Mouse (Mus musculus) left cerebral cortex, adult 2 months (tissue): ENCODE measurements around the gene Ppp1r15a. TPM values are rescaled to one million over a fixed set of nuclear protein-coding genes. Genes with fewer than 3 reads are reported as not detected.

Experiments used
- DNase-seq, 2 experiments: peaks; one replicate each; pipeline ENCODE4 v3.0.0; 2021 to 2022; ENCODE audit warnings: low spot score in 2 of 2, mixed read lengths in 1 of 2; ENCODE audit errors: extremely low spot score in 1 of 2
- H3K27ac ChIP-seq: fragments of 200-600 bp; 2 replicates; pipeline ENCODE4 v1.8.1; 2022
- H3K4me3 ChIP-seq: fragments of 200-600 bp; 2 replicates; pipeline ENCODE4 v1.8.1; 2022
- CTCF ChIP-seq: fragments of 200-600 bp; IDR thresholded peaks from 2 replicates; pipeline ENCODE4 v1.8.1; 2022; ENCODE audit warnings: antibody characterized with exemption, mild to moderate bottlenecking, moderate library complexity
- intact Hi-C: fragments of 180-260 bp; cut with DNase I; formaldehyde crosslinking; loops from one replicate; pipeline ENCODE4 v1.15.1; 2025
- total RNA-seq, 2 experiments: library from RNA; stranded (reverse); gene quantifications; 2 replicates each; pipeline ENCODE4 v1.2.3; 2021

Ppp1r15a gene
- total RNA-seq, 2 experiments from 2014 or later: 25.2 to 29.3 TPM

DNA sequence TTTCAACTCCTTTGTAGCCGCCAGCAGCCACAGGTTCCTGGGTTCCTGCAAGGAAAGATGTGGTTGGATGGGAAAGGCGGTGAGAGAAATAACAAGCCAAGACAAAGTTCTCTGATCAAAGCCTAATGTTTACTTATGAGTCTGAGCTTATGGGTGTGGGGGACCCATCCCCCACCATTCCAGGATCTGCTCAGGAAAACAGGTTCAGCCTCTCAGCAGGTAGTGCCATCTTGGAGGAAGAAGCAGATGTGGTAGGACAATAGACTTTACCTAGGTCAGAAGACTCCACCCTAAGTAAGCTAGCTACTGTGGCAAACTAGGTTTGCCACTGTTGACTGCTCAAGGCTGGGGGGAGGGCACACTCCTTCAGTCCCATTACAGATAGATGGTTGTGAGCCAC, 38.7 kb upstream of the Ppp1r15a start:
- intact Hi-C loops: no loop called here
- Histone ChIP-seq H3K27ac (no peak overlapping the region), H3K4me3 (no peak overlapping the region)
- DNase-seq: no peak
- no peak for TF ChIP-seq CTCF

DNA sequence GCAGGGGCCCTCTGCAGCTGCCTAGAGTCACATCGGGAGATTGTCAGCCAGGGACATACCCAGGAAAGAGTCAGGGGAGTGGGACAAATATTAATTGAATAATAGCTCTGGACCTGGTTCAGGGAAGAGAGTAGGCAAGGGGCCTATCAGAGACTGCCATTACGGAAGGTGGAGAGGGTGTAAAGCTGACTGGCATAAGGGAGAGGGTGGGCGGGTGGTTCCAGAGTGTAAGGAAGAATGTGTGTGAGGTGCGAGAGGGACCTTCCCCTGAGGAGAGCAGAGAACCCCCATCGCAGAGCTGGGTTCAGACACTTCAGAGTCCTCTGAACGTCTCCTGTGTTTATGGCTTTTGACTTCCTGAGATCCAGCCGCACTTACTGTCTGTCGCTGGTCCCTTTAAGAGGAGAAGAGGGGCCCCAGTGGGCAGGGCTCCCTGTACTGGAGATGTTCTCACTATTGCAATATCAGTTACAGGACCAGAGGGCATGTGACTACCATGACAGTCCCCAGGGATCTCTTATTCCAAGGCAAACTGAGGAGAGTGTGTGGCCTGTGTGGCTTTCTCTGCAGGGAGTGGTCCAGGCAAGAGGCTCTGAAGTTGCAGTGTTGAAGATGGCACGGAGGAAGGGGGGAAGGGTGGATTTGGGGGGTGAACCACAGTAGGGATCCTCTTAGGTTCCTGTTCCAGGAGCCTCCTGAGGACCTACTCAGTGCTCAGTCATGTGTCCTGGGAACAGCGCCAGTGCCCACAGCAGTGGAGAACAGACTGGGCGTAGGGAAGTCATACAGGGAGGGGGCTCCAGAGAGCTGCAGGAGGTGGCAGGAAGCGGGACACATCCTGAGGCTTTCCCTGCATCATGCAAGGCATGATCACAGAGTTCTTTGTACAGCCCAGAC, 35.8 kb upstream of the Ppp1r15a start:
- intact Hi-C loops: loop anchor here (2.0 kb wide), 2 partner anchors 31 to 85 kb away; no protein-coding TSS in a partner anchor
- TF ChIP-seq CTCF: no peak
- H3K27ac ChIP-seq: no peak overlapping the region
- H3K4me3 ChIP-seq: no peak overlapping the region
- DNase-seq: no peak

DNA sequence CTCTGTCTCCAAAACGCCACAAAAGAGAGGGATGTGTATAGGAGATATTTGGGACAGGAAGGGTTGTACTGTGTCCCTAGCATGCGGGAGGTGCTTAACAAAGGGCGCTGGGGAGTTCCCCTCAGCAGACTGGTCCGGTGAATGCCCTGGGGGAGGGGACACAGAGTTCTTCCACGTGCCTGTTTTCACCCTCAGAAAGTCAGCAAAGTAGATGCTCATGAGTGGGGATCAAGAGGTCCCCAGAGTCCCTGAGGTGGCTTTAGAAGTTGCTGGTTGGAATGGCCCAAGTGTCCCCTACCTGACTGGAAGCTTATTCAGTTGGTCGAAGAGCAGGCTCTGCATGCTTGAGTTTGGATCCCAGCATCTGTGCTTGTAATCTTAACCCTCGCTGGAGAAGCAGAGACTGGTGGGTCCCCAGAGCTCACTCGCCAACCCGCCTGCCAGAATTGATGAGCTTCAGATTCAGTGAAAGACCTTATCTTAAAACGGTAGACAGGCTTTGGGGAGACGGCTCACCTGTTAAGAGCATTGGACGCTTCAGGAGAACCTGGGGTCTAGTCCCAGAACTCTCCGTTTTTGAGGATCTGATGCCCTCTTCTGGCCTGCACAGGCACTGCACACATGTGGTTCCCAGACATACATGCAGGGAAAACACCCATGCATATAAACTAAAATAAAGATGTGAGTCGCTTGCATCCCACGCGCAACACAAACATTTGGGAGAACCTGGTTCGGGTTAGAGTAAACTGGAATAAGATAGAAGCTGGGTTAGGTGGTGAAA, 35.0 kb upstream of the Ppp1r15a start:
- peak; percentile 93 for TF ChIP-seq CTCF
- intact Hi-C loops: loop anchor here (2.0 kb wide), 2 partner anchors 32 to 84 kb away; no protein-coding TSS in a partner anchor
- no peak overlapping the region for H3K4me3 ChIP-seq
- DNase-seq: peak; percentile 77 to 88
- no peak overlapping the region for H3K27ac ChIP-seq

DNA sequence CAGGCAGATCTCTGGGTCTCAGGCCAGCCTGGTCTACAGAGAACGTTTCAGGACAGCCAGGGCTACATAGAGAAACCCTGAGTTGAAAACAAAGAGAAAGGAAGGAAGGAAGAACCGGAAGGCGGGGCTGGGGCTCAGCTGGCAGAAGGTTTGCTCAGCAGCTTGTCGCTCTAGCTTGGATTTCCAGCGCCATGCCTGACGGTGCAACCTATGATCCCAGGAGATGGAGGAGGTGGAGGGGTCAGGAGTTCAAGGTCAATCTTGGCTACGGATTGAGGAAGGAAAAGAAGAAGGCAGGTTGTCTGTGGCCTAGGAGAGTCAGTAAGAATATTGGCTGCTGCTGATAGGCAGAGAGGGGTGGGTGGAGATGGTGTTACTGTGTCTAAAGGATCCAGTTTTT, 34.2 kb upstream of the Ppp1r15a start:
- TF ChIP-seq CTCF: no peak
- intact Hi-C loops: loop anchor here (2.0 kb wide), 2 partner anchors 33 to 83 kb away; no protein-coding TSS in a partner anchor

DNA sequence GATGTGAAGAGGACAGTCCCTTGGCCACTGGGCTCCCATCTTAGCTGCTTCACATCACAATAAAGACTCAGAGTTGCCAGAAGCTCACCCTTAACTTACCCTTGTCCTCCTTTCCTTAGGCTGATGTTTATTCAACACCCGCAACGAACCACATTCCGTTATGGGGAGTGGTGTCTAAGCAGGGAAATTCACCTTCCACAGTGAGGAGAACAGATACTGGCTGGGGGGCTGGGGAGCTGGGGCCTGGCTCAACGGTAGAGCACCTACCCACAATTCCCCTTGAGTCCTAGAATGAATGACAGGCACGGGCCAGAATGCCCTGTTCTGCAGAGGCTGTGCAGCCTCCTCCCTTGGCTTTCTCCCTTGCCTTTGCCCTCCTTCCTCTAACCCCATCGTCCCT, 32.8 kb upstream of the Ppp1r15a start:
- Histone ChIP-seq H3K4me3 (no peak overlapping the region), H3K27ac (no peak overlapping the region)
- no peak for DNase-seq
- TF ChIP-seq CTCF: no peak
- intact Hi-C loops: no loop called here

More for the DNA sequence above, 34.2 kb upstream of the Ppp1r15a start:
- DNase-seq: no peak
- no peak overlapping the region for H3K4me3 ChIP-seq
- H3K27ac ChIP-seq: no peak overlapping the region

DNA sequence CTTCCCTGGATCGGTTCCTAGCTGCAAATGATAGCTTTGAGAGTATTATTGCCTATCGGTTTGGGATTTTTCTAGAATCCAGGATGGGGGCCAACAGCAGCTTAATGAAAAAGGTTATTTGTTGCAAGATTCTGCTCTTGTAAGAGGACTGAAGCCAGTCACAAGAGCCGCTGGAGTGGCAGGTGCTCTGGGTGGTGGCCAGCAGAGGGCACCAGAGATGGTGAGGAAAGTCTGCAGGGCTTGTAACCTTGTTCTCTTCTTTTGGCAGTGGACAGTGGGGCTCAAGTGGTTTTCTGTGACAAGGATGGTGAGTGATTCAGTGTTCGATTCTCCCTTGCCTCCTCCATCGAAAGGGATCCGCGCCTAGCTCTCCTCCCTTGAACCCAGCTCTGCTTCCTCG, 29.7 kb upstream of the Ppp1r15a start:
- intact Hi-C loops: no loop called here
- Histone ChIP-seq H3K4me3 (no peak overlapping the region), H3K27ac (no peak overlapping the region)
- peak; percentile 69 to 79 for DNase-seq
- TF ChIP-seq CTCF: peak; percentile 92

DNA sequence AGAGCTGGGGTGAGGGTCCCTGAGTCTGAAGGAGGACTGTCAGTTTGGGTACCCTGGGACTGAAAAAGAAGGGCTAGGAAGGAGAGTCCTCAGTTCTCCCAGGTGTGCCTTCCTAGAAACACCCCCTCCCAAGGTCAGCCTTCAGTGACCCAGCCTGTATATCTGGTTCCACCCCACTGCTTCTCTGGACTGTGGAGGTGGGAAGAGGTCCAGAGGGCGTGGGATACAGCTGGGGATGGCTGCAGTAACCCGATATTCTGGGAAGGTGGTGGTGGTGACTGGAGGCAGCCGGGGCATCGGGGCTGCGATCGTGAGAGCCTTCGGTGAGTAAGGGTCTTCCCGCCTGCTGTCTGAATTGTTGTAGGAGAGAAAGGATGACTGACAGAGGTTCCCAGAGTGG, 28.7 kb upstream of the Ppp1r15a start, which contains the start of gene Hsd17b14:
TSS of gene Hsd17b14 (plus strand) at position 150 of the 400 bp plus-strand sequence.
- no peak for TF ChIP-seq CTCF
- no peak for DNase-seq
- Histone ChIP-seq H3K27ac (no peak within 1 kb of the TSS), H3K4me3 (no peak within 1 kb of the TSS)
- intact Hi-C loops: no loop called here

DNA sequence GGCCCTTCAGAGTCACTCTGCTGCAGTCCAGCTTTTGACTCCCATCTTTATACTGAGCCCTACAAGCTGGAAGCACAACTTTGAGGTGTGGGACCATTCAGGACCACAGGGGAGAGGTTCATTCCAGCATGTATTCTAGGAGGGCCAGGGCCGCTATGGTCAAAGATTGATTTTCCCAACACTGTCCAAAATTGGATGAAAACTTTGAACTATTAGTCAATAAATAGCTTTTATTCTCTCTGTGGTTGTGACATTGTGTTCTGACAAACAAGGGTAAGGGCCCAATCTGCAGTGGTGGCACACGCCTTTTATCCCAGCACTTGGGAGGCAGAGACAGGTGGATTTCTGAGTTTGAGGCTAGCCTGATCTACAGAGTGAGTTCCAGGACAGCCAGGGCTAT, 27.9 kb upstream of the Ppp1r15a start:
- intact Hi-C loops: no loop called here
- DNase-seq: no peak
- TF ChIP-seq CTCF: no peak
- Histone ChIP-seq H3K4me3 (no peak overlapping the region), H3K27ac (no peak overlapping the region)

DNA sequence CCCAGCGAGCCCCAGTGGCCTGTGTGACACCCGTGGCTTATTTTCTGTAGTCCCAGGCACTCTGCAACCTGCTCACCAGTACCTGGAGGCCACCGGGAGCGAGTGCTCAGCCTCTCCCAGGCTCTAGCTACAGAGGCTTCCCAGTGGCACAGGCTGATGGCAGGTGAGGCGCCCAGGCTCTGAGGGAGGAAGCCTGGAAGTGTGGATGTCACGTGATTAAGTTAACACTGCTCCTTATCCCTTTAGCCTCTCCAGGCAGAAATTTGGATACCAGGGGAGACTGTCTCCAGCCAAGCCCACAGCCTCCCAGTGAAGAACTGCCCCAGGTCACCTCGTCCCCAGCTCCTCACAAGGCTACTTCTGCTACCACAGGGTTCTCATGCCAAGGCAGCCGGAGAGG, 27.5 kb upstream of the Ppp1r15a start:
- intact Hi-C loops: no loop called here
- Histone ChIP-seq H3K4me3 (no peak overlapping the region), H3K27ac (no peak overlapping the region)
- TF ChIP-seq CTCF: no peak
- no peak for DNase-seq

DNA sequence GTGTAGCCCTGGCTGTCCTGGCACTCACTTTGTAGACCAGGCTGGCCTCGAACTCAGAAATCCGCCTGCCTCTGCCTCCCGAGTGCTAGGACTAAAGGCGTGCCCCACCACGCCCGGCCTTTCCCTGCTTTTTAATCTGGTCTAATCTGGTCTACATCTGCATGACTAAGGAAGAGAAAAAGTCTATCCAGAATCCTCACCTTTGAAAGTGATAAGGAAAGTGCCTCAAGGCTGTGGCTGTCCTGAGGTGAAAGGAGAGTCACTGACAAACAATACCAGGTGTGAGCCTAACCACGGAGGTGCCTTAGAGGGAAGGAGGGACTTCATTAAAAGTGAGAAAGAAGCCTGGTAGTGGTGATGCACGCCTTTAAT, 25.4 kb upstream of the Ppp1r15a start:
- Histone ChIP-seq H3K4me3 (no peak overlapping the region), H3K27ac (no peak overlapping the region)
- intact Hi-C loops: no loop called here
- TF ChIP-seq CTCF: no peak
- no peak for DNase-seq

DNA sequence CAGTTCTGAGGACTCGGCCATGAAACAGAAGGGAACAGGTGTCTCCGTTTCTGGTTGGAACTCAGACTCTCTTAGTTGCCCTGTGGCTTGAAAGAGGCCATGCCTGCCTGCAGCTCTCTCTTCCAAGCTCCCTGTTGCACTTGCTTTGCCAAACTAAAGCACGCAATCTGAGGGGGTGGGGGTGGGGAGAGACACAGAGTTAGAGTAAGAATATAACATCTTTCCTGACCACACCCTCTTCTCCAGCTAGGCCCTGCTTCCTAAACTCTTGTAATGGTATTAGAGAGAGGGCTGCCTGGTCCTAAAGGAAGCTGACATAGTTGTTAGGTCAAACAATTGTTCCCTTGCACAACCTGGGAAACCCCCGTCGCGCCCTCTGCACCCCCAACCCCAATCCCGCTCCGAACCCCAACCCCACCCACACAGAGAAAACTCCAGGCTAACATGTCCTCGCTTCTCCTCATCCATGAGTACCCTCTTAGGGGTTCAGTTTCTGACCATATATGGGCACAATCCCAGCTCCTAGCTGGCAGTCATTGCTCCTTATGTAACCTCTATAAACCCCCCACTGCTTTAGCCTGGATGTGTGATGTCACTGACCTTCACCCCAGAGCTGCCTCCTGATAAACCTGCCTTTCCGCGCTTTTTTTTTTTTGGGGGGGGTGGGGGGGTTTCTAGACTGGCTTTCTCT, 24.9 kb upstream of the Ppp1r15a start:
- Histone ChIP-seq H3K4me3 (no peak overlapping the region), H3K27ac (no peak overlapping the region)
- no peak for DNase-seq
- no peak for TF ChIP-seq CTCF
- intact Hi-C loops: no loop called here
